In the genomic region with DNA sequence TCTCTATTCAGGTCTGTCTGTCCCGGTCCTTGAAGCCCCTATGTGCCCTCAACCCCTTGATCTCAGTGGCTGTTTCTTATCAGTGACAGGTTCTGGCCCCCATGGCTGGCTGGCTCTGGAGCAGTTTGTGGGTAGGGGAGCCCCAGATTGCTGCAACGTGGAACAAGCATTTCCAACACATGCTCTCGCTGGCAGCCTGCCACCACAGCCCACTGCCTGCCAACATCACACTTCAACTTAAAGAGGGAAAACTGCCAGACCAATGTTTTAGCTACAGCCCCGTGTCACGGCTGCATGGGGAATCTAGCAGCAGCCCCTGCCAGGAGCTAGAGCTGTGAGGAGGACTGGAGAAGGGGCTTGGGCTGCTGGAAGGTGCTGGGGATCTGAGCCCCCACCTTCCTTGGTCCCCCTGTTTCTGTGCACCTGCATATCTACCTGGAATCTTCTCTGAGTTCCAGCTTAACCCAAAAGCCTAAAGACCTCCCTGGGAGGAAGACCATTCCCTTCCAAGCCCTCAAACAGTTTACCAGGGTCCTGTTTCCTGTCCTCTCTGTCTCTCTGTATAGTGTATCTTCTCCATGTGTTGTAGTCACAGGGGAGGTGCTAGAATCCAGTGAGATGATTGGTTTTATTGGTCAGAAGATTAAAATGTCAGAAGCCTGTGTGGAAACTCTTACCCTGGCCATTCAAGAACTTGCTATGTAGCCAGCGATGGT, we compare ENCODE assay signal across 9 mouse cellular contexts. TPM values are rescaled to one million over a fixed set of nuclear protein-coding genes. Genes with fewer than 3 reads are reported as not detected.
A peak's percentile ranks its signal among the peaks of the same experiment; 100 is the strongest.
DNase-seq lines count a peak whose midpoint lies in the region; ATAC-seq and TF ChIP-seq lines count a peak whose summit lies in the region.
"Had no signal": no experiment of that assay in that cellular context is flagged by ENCODE, and none has a peak within 500 bp of the region (broad histone marks: within the 10 kb centered on the region; RNA-seq: fewer than 3 reads in every experiment).

No protein-coding gene starts in this region.

- peak; percentile 89 for ATAC-seq in forebrain, postnatal 0 days
- ATAC-seq in neural tube, embryonic 15.5 days (ENCODE audit: low FRiP score): peak; percentile 53; the same call in 1 of the 2 replicates

- WGBS in forebrain, postnatal 0 days: 28% methylated on average over 6 of the region's 6 CpGs
- WGBS in neural tube, embryonic 15.5 days: 46% methylated on average over 6 of the region's 6 CpGs

- DNase-seq in cerebellum, adult 11 months: peak; percentile 10
- no peak for DNase-seq in cerebellum, adult 9-11 months
- DNase-seq in 3T3-L1 (ENCODE audit: low read depth, low spot score): peak; percentile 77
- DNase-seq in forebrain, postnatal 0 days: peak; percentile 93
- DNase-seq in left cerebral cortex, adult 18-20 months (ENCODE audit: low spot score in 2 of 2): peak; percentile 63 to 80
- DNase-seq in thymus, postnatal 4 days: no peak
- DNase-seq in T-cell, adult 2 months (ENCODE audit: low spot score): no peak

- peaks cover 6% of the 10 kb centered on the region; the same call in 1 of the 2 replicates for H3K4me1 ChIP-seq in forebrain, postnatal 0 days (ENCODE audit: insufficient read depth)
- H3K4me1 ChIP-seq in neural tube, embryonic 15.5 days: peaks cover 20% of the 10 kb centered on the region

- no peak overlapping the region for H3K4me3 ChIP-seq in forebrain, postnatal 0 days (ENCODE audit: low read depth, low read length)
- H3K4me3 ChIP-seq in neural tube, embryonic 15.5 days (replicated peaks): no peak overlapping the region
- H3K4me3 ChIP-seq: megakaryocyte, embryonic 14.5 days had no signal

- H3K27me3 ChIP-seq in forebrain, postnatal 0 days (ENCODE audit: insufficient read depth, low read length): no peaks in the 10 kb centered on the region
- no peaks in the 10 kb centered on the region for H3K27me3 ChIP-seq in neural tube, embryonic 15.5 days (replicated peaks)

- H3K27ac ChIP-seq in forebrain, postnatal 0 days (ENCODE audit: low read depth, low read length): no peak overlapping the region
- H3K27ac ChIP-seq in neural tube, embryonic 15.5 days (replicated peaks): no peak overlapping the region

- H3K9ac ChIP-seq in forebrain, postnatal 0 days: no peak overlapping the region
- H3K9ac ChIP-seq in neural tube, embryonic 15.5 days (replicated peaks): no peak overlapping the region

- H3K36me3 ChIP-seq in forebrain, postnatal 0 days (ENCODE audit: insufficient read depth): no peaks in the 10 kb centered on the region
- H3K36me3 ChIP-seq in neural tube, embryonic 15.5 days: no peaks in the 10 kb centered on the region

- no peak for TF ChIP-seq CTCF in forebrain, postnatal 0 days (IDR thresholded peaks at IDR 0.05; ENCODE audit: low read depth)

- no peaks in the 10 kb centered on the region for H3K9me3 ChIP-seq in forebrain, postnatal 0 days (ENCODE audit: low read length)
- no peaks in the 10 kb centered on the region for H3K9me3 ChIP-seq in neural tube, embryonic 15.5 days (replicated peaks)
- H3K9me3 ChIP-seq: megakaryocyte, embryonic 14.5 days had no signal

- no peak overlapping the region for H3K4me2 ChIP-seq in forebrain, postnatal 0 days (ENCODE audit: low read depth)
- no peak overlapping the region for H3K4me2 ChIP-seq in neural tube, embryonic 15.5 days

RNA-seq across cellular contexts. Expression of a gene that starts 50.5 kb away (rescaled TPM):
- total RNA-seq in forebrain, postnatal 0 days (2014; rRNA removed): 19.7 and 21.0 TPM in 2 replicates
- polyA plus RNA-seq in forebrain, postnatal 0 days (2015; fragmentation: Nextera tagmentation; extraction: Ambion mirVana): 59.6 and 69.3 TPM in 2 replicates
- total RNA-seq in left cerebral cortex, adult 18-20 months (2021): 10 to 100 TPM; 25.1 to 30.8 TPM
- 51.0 and 57.5 TPM in 2 replicates for polyA plus RNA-seq in neural tube, embryonic 15.5 days (2015; fragmentation: Nextera tagmentation; extraction: Ambion mirVana)

Comparison
In these comparisons a context has a peak if more than half of its experiments do, and no peak if none do; other contexts are left out.
1. DNase-seq: peak in cerebellum, adult 11 months (single experiment), 3T3-L1 (single experiment), forebrain, postnatal 0 days (single experiment) and left cerebral cortex, adult 18-20 months (2 of 2); none in cerebellum, adult 9-11 months (single experiment), thymus, postnatal 4 days (single experiment) and T-cell, adult 2 months (single experiment).